Mouse (Mus musculus): ENCODE measurements at regions not wholly inside any gene's neighbourhood (a gene's known extent, or its start where the extent isn't known, plus 50 kb on each side); places are given as distances from the start of the nearest gene placed in this dataset.

DNA sequence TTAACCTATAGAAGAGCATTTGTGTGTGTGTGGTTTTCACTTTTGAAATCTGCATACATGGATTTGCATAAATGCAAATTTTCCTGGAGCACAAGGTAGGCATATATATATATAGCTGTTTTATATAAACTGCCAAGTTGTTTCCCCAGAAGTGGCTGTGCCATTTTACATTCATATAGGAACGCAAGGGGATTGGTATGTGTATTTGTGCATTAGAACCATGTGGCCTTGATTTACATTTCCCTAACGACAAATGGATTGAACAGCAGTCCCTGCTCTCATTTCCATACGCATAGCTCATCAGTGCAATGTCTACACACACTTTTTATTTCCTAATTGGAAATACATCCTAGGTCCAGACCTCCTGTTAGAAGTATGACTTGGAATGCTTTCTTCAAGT, 1069.9 kb downstream of the Synb start:
- DNase-seq: no peak

DNA sequence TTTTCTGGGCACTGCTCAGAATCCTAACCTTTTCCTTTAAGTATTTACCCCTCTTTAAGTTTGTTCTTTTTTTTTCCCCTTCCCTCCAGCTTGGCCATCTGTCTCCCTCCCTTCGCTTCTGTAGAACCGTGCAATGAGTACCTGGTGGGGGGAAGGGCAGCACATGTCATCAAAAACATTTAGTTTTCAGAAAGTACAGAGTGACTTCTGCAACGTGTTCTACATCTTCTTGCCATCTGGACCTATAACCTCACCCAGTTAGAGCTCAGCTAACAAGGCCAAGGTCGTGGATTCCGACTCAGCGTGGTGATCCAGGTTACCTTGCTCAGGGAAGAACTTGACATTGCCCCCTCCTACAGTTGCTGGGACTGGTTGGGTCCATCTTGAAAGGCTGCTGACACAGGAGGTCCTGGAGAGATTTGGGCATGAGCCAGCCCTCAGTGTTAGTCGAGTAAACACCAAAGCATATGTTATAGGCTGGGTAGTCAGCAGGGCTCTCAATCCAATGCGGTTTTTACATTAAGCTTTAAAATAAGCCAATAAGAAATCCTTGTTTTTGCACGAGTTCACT, 1075.0 kb downstream of the Synb start:
- DNase-seq: no peak

DNA sequence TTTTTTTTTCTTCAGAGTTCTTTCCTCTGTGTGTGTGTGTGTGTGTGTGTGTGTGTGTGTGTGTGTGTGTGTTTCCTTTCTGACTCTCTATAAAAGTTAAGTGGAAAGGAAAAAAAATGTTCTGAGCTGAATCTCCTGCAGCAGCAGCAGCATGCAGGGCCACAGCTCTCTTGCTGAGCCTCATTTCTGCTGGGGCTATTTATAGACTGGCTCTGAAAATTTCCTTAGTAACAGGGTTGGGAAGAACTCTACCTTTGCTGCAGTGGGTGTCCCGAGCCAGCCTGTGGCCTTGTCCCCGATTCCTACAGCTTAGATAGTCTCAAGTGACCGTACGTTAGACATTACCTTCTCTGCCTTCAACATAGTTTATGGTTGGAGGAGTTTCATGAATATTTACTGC, 1075.6 kb downstream of the Synb start:
- DNase-seq: peak in 1 of 2 experiments; percentile 3

DNA sequence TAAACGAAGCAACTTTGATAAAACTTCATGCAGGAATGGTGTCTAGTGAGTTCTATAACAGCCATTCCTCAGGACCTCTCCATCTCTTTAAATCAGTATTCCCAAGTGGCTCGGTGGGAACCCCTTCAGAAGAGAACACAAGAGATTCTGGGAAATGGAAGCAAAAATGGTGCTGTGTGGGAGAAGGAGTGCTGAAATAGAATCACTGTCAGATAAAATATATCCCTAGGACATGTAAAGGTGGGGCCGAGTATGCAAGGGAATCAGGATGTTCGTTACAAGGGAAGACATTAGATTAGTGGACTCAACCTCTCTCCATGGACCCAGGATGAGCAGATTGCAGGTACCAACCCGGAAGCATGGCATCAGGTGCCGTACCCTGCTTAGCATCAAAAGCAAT, 1076.1 kb downstream of the Synb start:
- no peak for DNase-seq

DNA sequence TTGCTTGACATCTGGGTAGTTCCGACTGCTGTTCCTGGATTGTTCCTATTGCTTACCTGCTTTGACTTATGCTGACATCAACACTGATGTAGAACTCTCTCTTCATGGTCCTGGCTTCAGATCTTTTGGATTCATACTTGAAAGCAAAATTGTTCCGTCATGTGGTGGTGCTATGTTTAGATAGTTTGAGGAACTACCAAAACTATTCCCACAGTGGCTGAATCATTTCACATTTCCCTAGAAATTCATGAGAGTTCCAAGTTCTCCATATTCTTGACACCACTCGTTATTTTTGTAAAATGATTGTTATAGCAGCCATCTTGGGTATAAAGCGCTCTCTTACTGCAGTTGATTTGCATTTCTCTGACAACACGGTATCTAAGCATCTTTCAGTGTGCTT, 1080.2 kb downstream of the Synb start:
- DNase-seq: no peak

DNA sequence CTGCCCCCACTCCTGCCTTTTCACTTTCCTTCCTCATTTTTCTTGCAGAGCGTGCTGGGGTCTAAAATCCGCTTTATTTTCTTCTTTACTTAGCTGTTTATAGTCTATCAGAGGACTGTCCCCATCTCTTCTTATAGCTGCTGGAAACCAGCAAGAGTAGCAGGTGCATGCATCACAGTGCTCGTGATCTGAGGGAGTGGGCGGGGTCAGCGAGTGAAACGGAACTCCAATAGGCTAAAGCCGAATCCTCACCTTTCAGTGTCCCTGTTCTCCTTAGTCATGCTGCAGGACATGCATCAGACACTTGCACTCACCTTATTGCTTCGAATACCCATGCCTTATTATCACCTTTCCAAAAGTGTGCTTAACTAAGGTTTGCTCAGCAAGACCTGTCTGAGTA, 1095.3 kb downstream of the Synb start:
- DNase-seq: peak; percentile 17

DNA sequence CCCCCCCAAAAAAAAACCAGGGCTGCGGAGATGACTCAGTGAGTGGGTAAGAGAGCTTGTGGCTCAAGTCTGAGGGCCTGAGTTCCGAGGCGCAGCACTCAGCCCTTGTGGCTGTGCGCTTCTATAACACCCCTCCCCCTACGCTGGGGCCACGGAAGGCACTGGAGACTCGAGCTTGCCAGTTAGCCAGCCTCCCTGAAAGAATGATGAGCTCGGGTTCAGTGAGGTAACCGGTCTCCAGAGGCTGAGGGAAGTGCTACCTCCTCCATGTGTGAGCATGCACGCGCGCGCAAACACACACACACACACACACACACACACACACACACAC, 1096.7 kb downstream of the Synb start:
- peak; percentile 13 to 24 for DNase-seq

DNA sequence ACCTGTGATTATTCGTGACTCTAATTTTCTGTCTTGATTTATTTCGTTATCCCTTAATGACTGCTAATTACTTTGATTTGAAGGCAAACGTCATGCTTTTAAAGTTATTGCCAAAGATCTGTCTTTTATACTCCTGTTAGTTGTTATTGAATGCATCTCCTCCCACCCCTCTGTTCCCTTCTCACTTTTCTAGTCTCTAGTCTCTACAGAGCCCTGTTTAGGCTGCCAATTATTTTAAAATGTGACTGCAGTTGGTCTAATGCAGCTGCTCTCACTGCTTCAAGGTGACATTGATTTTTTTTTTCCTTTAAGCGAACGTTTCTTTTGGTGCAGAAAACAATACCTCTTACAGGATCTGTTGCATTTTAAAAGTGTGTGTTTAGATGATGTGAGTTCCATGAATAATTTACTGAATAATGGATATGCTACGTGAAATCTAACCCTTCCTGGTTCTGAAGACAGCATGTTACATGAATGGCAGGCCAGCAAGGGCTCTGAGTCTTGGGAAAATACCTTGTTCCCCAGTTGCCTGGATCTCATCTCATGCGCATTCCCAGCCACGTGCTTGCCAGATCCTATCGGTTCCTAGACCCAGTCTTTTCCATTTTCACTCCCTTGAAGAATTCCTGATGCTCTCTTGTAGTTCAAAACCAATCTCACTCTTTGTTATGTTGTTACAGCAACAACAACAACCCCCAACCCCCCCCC, 1097.2 kb downstream of the Synb start:
- DNase-seq: no peak

DNA sequence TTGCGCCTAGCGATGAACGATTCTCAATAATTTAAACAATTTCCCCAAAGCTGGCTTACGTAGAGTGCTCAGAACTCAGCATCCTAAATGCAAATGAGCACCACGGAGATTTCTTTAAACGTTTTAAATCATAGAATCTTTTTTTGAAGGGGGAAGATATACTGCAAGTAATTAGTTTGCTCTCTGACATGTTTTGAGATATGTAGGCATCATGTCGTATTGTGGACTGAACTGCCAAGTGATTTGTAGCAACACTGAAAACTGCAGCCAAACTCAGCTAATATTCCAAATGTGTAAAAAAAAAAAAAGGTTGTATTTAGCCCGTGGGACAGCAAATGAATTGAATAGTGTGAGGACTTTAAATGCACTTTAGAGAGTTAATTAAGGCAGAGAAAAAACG, 1097.9 kb downstream of the Synb start:
- no peak for DNase-seq

DNA sequence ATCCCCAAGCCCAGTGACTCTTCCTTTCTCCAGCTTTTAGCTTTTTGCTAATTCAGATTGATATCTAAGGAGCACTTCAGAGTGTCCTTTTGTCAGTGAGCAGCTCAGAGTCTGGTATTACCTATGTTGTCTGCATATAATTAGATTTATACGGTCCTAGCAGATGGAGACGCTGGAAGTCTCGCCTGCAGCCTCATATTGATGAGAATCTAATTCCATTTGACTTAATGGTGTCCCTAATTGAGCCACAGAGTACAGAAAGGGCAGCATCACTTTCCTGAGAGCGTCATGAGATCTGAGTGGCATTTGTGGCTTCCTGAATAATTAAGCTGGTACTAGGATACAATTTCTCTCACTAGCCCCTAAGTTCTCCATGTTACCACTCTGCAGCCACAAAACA, 1104.2 kb downstream of the Synb start:
- DNase-seq: no peak

DNA sequence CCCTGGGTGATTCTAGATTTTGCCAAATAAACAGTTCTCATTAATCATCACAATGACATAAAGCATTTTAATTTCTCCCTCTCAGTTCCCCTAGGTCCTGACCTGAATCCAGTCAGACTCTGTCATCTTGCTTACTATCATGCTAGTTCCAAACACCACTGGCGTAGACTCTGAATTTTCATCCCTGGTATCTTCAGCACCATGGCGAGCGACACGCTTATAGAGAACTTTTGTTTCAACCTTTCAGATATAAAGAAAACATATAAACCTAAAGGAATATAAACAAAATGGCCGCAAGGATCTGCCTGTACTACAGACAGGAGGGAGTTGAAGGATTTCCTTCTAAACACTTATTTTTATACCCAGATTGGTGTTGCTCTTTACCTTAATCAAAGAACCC, 1105.8 kb downstream of the Synb start:
- DNase-seq: peak; percentile 31 to 48

DNA sequence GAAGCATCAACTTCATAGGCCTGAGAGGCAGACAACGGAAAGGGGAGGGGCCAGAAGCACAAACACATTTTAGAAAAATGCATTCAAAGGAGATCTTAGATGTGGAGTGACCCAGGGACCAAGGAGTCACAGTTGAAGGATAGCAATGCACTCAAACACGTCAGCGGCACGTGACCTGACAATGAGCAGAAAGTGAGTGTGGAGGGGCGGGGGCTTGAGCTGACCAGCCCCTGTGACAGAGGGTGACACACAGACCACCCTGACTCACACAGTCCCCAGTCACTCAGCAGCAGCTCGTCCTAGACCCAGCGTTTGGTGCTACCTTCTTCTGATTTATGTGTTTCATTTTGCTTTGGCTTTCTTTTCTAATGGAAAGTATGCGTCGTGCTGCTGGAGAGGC, 1111.5 kb downstream of the Synb start:
- no peak for DNase-seq

DNA sequence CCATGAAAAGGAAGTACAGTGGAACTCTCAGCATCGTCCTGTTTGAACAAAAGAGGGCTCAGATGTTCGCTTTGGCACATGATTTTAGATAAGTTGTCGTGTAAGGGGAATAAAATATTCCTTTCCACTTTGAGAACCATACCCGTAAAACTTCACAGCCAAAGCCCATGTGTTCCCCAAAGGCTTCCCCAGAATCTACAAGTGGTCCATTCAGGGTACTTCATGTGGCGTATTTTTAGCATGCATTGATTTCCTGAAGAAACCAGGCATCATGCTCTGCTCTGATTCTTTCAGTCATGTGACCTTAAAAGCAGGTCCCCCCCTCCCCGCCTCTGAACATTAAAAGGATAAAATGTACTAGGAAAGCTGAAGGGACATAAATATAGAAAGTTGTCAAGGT, 1112.9 kb downstream of the Synb start:
- DNase-seq: no peak
